Mouse (Mus musculus) G1E (cell line): ENCODE measurements at regions not wholly inside any gene's neighbourhood (a gene's known extent, or its start where the extent isn't known, plus 50 kb on each side); places are given as distances from the start of the nearest gene placed in this dataset.

ENCODE experiments used
- CTCF ChIP-seq: IDR thresholded peaks from 2 replicates; pipeline ENCODE4 v1.5.1; 2012; ENCODE audit warnings: low read depth, low read length, inconsistent platforms, mixed read lengths
- GATA1 ChIP-seq: IDR thresholded peaks from 2 replicates; pipeline ENCODE4 v1.6.1; 2012; ENCODE audit warnings: borderline replicate concordance, low read length, inconsistent platforms, mixed read lengths
- POLR2AphosphoS5 ChIP-seq: IDR thresholded peaks from 2 replicates; pipeline ENCODE4 v1.6.1; 2012; ENCODE audit warnings: low read depth, low read length, inconsistent platforms; ENCODE audit not compliant: insufficient replicate concordance
- TAL1 ChIP-seq: conservative IDR thresholded peaks from 2 replicates; pipeline ENCODE4 v1.6.1; 2012; ENCODE audit warnings: low read depth, low read length, inconsistent platforms, mixed read lengths

DNA sequence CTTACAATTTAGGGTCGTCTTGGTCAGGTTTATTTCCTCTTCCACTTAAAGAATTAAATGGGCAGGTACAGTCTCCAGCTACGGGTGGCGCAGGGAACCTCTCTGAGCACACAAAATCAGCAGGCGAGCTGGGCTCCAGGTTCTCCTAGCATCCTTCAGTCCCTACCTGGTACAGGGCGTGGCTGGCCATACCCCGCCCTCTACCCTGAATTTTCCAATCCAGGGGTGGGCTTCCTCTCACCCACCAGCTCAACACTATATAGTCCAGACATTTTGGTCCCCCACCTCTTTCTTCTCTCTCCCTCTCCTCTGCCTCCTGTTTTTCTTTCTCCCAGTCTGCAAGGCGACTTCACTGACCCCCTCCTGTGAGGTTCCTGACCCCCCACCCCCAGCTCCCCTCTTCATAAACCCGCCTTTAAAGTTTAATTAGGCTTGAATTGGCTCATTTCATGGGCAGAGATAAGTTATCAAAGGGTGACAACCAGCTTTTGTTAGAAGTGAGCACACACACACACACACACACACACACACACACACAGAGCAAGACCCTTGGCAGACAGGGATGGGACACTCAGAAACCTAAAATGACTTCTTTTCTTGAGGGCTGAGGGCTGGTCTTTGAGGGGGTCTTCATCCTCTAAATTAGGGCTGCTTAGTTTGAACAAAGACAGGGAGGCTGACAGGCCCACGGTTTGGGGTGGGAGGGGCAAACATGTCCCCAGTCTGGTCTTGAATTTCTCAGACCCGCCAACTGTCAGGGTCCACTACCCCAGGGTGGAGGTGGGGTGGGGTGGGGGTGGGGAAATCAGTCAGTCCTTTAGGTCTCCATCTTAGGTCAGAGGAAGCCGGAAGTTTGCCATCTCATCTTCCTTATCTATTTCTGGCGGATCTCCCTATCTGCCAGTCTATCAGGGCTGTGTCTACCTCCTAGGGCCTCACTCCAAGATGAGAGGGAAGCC, 119.3 kb downstream of the Gm10131 start:
- no peak for TF ChIP-seq CTCF
- no peak for TF ChIP-seq GATA1
- no peak for TF ChIP-seq TAL1
- TF ChIP-seq POLR2AphosphoS5: no peak
